Mouse (Mus musculus) kidney, embryonic 15.5 days (tissue): ENCODE results near the gene H2-DMa. TPM values are rescaled to one million over a fixed set of nuclear protein-coding genes. Genes with fewer than 3 reads are reported as not detected.

ENCODE experiments used
- ATAC-seq: fragments of 200-750 bp; cut with Nextera tagmentation; replicated peaks from 2 replicates; pipeline ENCODE4 v1.8.0; 2017; ENCODE audit warnings: moderate TSS enrichment; ENCODE audit not compliant: low FRiP score
- H3K27ac ChIP-seq: fragments of 300-500 bp; sonication (generic); 2 replicates; pipeline ENCODE4 v1.5.1; 2015; ENCODE audit warnings: mild to moderate bottlenecking, inconsistent platforms
- H3K27me3 ChIP-seq: fragments of 300-500 bp; sonication (generic); 2 replicates; pipeline ENCODE4 v1.6.1; 2015; ENCODE audit warnings: inconsistent platforms
- H3K36me3 ChIP-seq: fragments of 300-500 bp; sonication (generic); 2 replicates; pipeline ENCODE4 v1.6.1; 2015; ENCODE audit warnings: inconsistent platforms
- H3K4me1 ChIP-seq: fragments of 300-500 bp; sonication (generic); 2 replicates; pipeline ENCODE4 v1.6.1; 2015; ENCODE audit warnings: inconsistent platforms
- H3K4me2 ChIP-seq: fragments of 300-500 bp; sonication (generic); 2 replicates; pipeline ENCODE4 v1.6.1; 2015; ENCODE audit warnings: moderate library complexity, mild to moderate bottlenecking, inconsistent platforms
- H3K4me3 ChIP-seq: fragments of 300-500 bp; sonication (generic); replicated peaks from 2 replicates; pipeline ENCODE4 v1.5.1; 2015; ENCODE audit warnings: mild to moderate bottlenecking, inconsistent platforms
- H3K9ac ChIP-seq: fragments of 300-500 bp; sonication (generic); 2 replicates; pipeline ENCODE4 v1.6.1; 2015; ENCODE audit warnings: mild to moderate bottlenecking, inconsistent platforms
- H3K9me3 ChIP-seq: fragments of 300-500 bp; sonication (generic); replicated peaks from 2 replicates; pipeline ENCODE4 v1.6.1; 2016; ENCODE audit warnings: inconsistent platforms
- WGBS: fragments of 180-500 bp; shearing (Covaris S2); methylation state at CpG from one replicate; pipeline ENCODE4 v1.1.7; 2015; ENCODE audit warnings: mixed read lengths; 5-methylcytosine and 5-hydroxymethylcytosine counted together
- polyA plus RNA-seq: library from polyadenylated mRNA; unstranded; fragments of >200 nt; fragmentation: Nextera tagmentation; extraction: Ambion mirVana; gene quantifications from 2 replicates; pipeline ENCODE4 v1.2.1, GENCODE M21; 2015

Gene H2-DMa
- polyA plus RNA-seq, 1 experiment from 2014 or later, result 14.8 TPM

- Histone ChIP-seq H3K36me3 (peaks cover 35% of the 10 kb centered on the region), H3K9ac (no peak overlapping the region), H3K27me3 (no peaks in the 10 kb centered on the region; the same call in 1 of the 2 replicates), H3K9me3 (no peaks in the 10 kb centered on the region), H3K4me3 (no peak overlapping the region), H3K4me1 (no peaks in the 10 kb centered on the region), H3K27ac (no peak overlapping the region), H3K4me2 (no peak overlapping the region)
- WGBS, result 81% methylated on average over 7 of the region's 7 CpGs
- ATAC-seq, result no peak; the same call in 1 of the 2 replicates
Measured at GRCm38 (mm10) chr17:34107109-34107867, 12.1 kb upstream of the H2-DMa start.

- Histone ChIP-seq H3K27ac (no peak overlapping the region), H3K4me3 (no peak overlapping the region), H3K4me2 (no peak overlapping the region), H3K27me3 (no peaks in the 10 kb centered on the region; the same call in 1 of the 2 replicates), H3K36me3 (peaks cover 47% of the 10 kb centered on the region), H3K9me3 (no peaks in the 10 kb centered on the region), H3K9ac (no peak overlapping the region), H3K4me1 (no peaks in the 10 kb centered on the region)
- WGBS, result 76% methylated on average over 6 of the region's 6 CpGs
- no peak for ATAC-seq
Measured at GRCm38 (mm10) chr17:34108460-34108859, 10.9 kb upstream of the H2-DMa start.

GRCm38 (mm10) chr17:34109038-34109805 is 10.1 kb upstream of the H2-DMa start:
- Histone ChIP-seq H3K9ac (no peak overlapping the region), H3K27ac (peak overlapping the region; percentile 48), H3K4me2 (no peak overlapping the region), H3K4me1 (0 out of 2 replicates have a peak, but pooled peaks cover 2% of the 10 kb centered on the region), H3K9me3 (no peaks in the 10 kb centered on the region), H3K4me3 (no peak overlapping the region), H3K36me3 (peaks cover 54% of the 10 kb centered on the region), H3K27me3 (no peaks in the 10 kb centered on the region)
- ATAC-seq, result 0 out of 2 replicates have a peak, but pooled peaks have one; percentile 47
- WGBS, result 77% methylated on average over 14 of the region's 14 CpGs

- Histone ChIP-seq H3K9ac (no peak overlapping the region), H3K27ac (peak overlapping the region; percentile 48), H3K4me3 (no peak overlapping the region), H3K36me3 (peaks cover 60% of the 10 kb centered on the region), H3K4me1 (peaks cover 4% of the 10 kb centered on the region), H3K27me3 (no peaks in the 10 kb centered on the region), H3K9me3 (no peaks in the 10 kb centered on the region), H3K4me2 (no peak overlapping the region)
- 67% methylated on average over 3 of the region's 3 CpGs for WGBS
- 0 out of 2 replicates have a peak, but pooled peaks have one; percentile 16 for ATAC-seq
Measured at GRCm38 (mm10) chr17:34109806-34110195, 9.5 kb upstream of the H2-DMa start.

- ATAC-seq, result no peak
- H3K4me1 ChIP-seq, result peaks cover 9% of the 10 kb centered on the region
Measured at GRCm38 (mm10) chr17:34110309-34110708, 9.0 kb upstream of the H2-DMa start.

GRCm38 (mm10) chr17:34114114-34114513 is 5.2 kb upstream of the H2-DMa start:
- no peaks in the 10 kb centered on the region for H3K9me3 ChIP-seq
- ATAC-seq, result no peak

More at GRCm38 (mm10) chr17:34110309-34110708, 9.0 kb upstream of the H2-DMa start:
- peak overlapping the region; percentile 41; the same call in 1 of the 2 replicates for H3K27ac ChIP-seq
- H3K9ac ChIP-seq, result no peak overlapping the region
- no peaks in the 10 kb centered on the region for H3K27me3 ChIP-seq
- no peaks in the 10 kb centered on the region for H3K9me3 ChIP-seq
- H3K36me3 ChIP-seq, result peaks cover 65% of the 10 kb centered on the region
- H3K4me2 ChIP-seq, result no peak overlapping the region
- H3K4me3 ChIP-seq, result no peak overlapping the region
- 65% methylated on average over 8 of the region's 8 CpGs for WGBS

GRCm38 (mm10) chr17:34116736-34117370 is 2.5 kb upstream of the H2-DMa start:
- Histone ChIP-seq H3K9me3 (no peaks in the 10 kb centered on the region), H3K27me3 (no peaks in the 10 kb centered on the region), H3K4me3 (peak overlapping the region; percentile 86), H3K9ac (peak overlapping the region; percentile 79), H3K36me3 (peaks cover 66% of the 10 kb centered on the region), H3K4me2 (peak overlapping the region; percentile 94), H3K27ac (0 out of 2 replicates have a peak overlapping the region, but pooled peaks have one; percentile 4), H3K4me1 (peaks cover 29% of the 10 kb centered on the region)
- ATAC-seq, result no peak
- WGBS, result 23% methylated on average over 7 of the region's 7 CpGs

More at GRCm38 (mm10) chr17:34114114-34114513, 5.2 kb upstream of the H2-DMa start:
- no peak overlapping the region for H3K27ac ChIP-seq
- no peak overlapping the region for H3K4me3 ChIP-seq
- no peaks in the 10 kb centered on the region for H3K27me3 ChIP-seq
- 0 out of 2 replicates have a peak overlapping the region, but pooled peaks have one; percentile 6 for H3K9ac ChIP-seq
- peaks cover 93% of the 10 kb centered on the region for H3K36me3 ChIP-seq
- no peak overlapping the region for H3K4me2 ChIP-seq
- 94% methylated on average over 7 of the region's 7 CpGs for WGBS
- H3K4me1 ChIP-seq, result peaks cover 29% of the 10 kb centered on the region

GRCm38 (mm10) chr17:34117421-34118112 is 1.8 kb upstream of the H2-DMa start:
- Histone ChIP-seq H3K27me3 (no peaks in the 10 kb centered on the region), H3K9me3 (no peaks in the 10 kb centered on the region), H3K27ac (no peak overlapping the region), H3K36me3 (peaks cover 59% of the 10 kb centered on the region), H3K9ac (peak overlapping the region; percentile 79), H3K4me3 (peak overlapping the region; percentile 86), H3K4me1 (peaks cover 29% of the 10 kb centered on the region), H3K4me2 (peak overlapping the region; percentile 94)
- ATAC-seq, result no peak
- WGBS, result under 1% methylated on average over 5 of the region's 5 CpGs

- H3K9me3 ChIP-seq, result no peaks in the 10 kb centered on the region
- peak overlapping the region; percentile 94 for H3K4me2 ChIP-seq
- no peaks in the 10 kb centered on the region for H3K27me3 ChIP-seq
- H3K4me1 ChIP-seq, result peaks cover 32% of the 10 kb centered on the region
- H3K36me3 ChIP-seq, result peaks cover 52% of the 10 kb centered on the region
- peak overlapping the region; percentile 86 for H3K4me3 ChIP-seq
- ATAC-seq, result no peak
- peak overlapping the region; percentile 100 for H3K27ac ChIP-seq
- H3K9ac ChIP-seq, result peak overlapping the region; percentile 79
- WGBS, result under 1% methylated on average over 66 of the region's 67 CpGs
Measured at GRCm38 (mm10) chr17:34118113-34118872, 1.0 kb upstream of the H2-DMa start.

- Histone ChIP-seq H3K36me3 (peaks cover 46% of the 10 kb centered on the region), H3K4me1 (peaks cover 34% of the 10 kb centered on the region), H3K9ac (peak overlapping the region; percentile 79), H3K27me3 (no peaks in the 10 kb centered on the region), H3K27ac (peak overlapping the region; percentile 100), H3K4me3 (peak overlapping the region; percentile 86), H3K9me3 (no peaks in the 10 kb centered on the region), H3K4me2 (peak overlapping the region; percentile 94)
- under 1% methylated on average over 38 of the region's 38 CpGs for WGBS
- no peak for ATAC-seq
Measured at GRCm38 (mm10) chr17:34118873-34119248, 480 bp upstream of the H2-DMa start.
